Mouse (Mus musculus) T-cell, adult 66 days (primary cell): ENCODE measurements around the gene Chrnd. TPM values are rescaled to one million over a fixed set of nuclear protein-coding genes. Genes with fewer than 3 reads are reported as not detected.

ENCODE experiments used
- total RNA-seq, 2 experiments: library from RNA; stranded (reverse); gene quantifications; 3 replicates in 1 of 2; 4 replicates in 1 of 2; pipeline ENCODE4 v1.2.4; 2023

Chrnd gene
- not detected for total RNA-seq

GRCm38 (mm10) chr1:87190429-87190828, at the start of gene Chrnd:
TSS of gene Chrnd (plus strand) at chr1:87190607.

GRCm38 (mm10) chr1:87156199-87156587, 34.2 kb upstream of the Chrnd start, which contains the start of gene Ecel1:
TSS of gene Ecel1 (minus strand) at chr1:87156521.

DNA sequence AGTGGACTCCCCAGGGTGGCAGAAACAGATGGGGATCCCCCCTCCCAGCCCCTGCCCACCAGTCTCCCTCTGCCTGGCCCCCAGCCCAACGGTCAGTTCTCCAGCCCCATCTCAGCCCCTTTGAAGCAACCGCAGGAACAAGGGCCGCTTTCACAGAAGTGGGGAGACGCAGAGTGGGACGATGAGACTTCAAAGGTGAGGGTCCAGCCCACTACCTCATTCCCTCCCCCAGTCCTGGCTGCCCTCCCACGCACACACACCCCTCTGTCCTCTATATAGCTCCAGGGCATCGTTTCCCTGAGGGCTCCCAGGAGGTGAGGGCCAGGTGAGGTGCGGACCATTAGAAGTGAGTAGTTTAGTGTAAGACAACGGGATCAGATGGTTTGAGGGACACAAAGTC, 7.4 kb upstream of the Chrnd start, which contains the start of gene Prss56:
Gene Prss56, plus strand, starts transcription at position 301 of the 400 bp plus-strand sequence.

DNA sequence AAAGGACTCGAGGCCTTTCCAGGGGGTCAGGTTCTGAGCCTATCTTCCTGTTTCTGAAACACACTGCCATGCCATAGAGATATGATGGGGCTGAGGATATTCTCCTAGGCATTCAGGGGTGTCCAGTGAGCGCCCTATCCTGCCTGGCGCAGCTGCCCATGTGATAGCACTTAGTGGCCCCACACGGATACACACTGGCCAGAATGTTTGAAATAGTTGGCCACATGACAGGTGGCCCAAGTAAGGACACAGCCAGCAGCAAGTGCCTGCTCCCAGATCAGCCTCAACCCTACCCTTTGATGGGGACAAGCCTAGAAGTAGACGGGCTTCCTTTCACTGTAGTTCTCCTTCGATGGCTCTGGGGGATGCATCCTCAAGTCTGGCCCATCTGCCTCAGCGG, 14.1 kb downstream of the Chrnd start, which contains the start of gene Chrng:
Gene Chrng, plus strand, starts transcription at position 193 of the 400 bp plus-strand sequence.

GRCm38 (mm10) chr1:87213735-87214704, 23.6 kb downstream of the Chrnd start, which contains the start of gene Eif4e2:
TSS of gene Eif4e2 (plus strand) at chr1:87213914.

Other genes starting within 250 kb of the Chrnd start
- not detected for gene Alppl2, start 100.7 kb upstream of the Chrnd start, total RNA-seq
- not detected for gene Alpi, start 89.0 kb upstream of the Chrnd start, total RNA-seq
- gene Akp3, start 65.6 kb upstream of the Chrnd start, total RNA-seq = not detected
- 1 to 10 TPM in 1 of 2 experiments, not detected in 1; 1.6 TPM for gene Ecel1, start 34.1 kb upstream of the Chrnd start, total RNA-seq
- not detected for gene Prss56, start 7.3 kb upstream of the Chrnd start, total RNA-seq
- not detected for gene Chrng, start 14.1 kb downstream of the Chrnd start, total RNA-seq
- gene Eif4e2, start 23.3 kb downstream of the Chrnd start, total RNA-seq = 100 to 1,000 TPM; 138 to 147 TPM
- gene Efhd1, start 73.8 kb downstream of the Chrnd start, total RNA-seq = not detected
- gene Gigyf2, start 136.4 kb downstream of the Chrnd start, total RNA-seq = 100 to 1,000 TPM; 128 to 137 TPM
- not detected for gene Kcnj13, start 204.1 kb downstream of the Chrnd start, total RNA-seq